Mouse (Mus musculus) spleen, postnatal 10 days (tissue): Measurements from ENCODE around the gene 4930402H24Rik.
"Not testable (repeated sequence)": the region's sequence is repeated elsewhere in the genome, so short reads cannot be mapped to it uniquely, and the experiment has no call there.

ENCODE experiments used
- DNase-seq, 2 experiments: peaks; one replicate each; pipeline ENCODE4 v3.0.0; 2021 to 2022; ENCODE audit warnings: low spot score in 2 of 2

4930402H24Rik gene

DNA sequence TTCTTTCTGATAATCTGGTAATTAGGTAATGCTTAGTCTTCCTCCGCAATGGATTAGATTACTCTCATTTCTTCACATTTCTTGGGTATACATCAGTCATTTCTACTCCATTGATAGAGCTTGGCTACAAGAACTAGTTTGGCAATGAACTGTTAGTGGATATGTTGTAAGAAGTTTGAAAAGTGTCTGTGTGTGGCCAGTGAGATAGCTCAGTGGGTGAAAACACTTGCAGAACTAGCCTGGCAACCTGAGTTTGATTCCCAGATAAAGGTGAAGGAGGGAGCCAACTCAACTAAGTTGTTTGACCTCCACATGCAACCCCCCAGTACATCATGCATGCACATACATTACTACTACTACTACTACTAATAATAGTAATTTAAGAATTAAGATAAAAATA lies 53.2 kb downstream of the 4930402H24Rik start:
- DNase-seq, result no peak

DNA sequence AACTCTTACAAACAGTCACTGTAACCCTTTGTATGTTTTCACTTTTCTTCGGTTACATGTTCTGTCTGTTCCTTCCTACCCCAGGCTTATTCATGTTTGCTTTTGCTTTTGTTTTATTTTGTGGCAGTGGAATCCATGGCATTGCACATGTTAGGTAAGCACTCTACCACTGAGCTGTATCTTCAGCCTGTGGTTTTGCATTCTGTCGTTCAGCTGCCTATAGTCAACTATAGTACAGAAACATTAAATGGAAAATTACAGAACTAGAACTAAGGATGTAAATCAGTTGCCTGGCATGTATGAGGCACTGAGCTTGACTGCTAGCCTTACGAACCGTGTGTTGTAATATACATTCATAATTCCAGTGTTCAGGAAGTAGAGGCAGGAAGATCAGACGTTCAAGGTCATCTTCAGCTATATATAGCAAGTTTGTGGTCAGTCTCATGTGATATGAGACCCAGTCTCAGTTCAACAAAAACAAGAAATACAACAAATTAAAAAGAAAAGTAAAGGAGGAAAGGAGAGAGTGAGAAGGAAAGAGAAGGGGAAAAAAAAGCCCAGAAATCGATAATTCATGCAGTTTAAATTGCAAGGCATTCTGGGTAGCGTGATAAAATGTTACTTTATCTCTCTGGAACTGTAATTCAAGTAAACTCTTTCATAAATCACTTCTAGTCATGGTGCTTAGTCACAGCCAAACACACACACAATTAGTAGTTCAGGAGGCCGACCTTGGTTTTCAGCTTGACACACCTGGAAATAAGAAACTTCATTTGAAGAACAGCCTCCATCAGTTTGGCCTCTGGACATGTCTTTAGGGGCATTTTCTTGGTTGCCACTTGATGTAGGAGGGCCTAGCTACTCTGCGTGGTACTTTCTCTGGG lies 54.6 kb downstream of the 4930402H24Rik start:
- DNase-seq, result no peak

DNA sequence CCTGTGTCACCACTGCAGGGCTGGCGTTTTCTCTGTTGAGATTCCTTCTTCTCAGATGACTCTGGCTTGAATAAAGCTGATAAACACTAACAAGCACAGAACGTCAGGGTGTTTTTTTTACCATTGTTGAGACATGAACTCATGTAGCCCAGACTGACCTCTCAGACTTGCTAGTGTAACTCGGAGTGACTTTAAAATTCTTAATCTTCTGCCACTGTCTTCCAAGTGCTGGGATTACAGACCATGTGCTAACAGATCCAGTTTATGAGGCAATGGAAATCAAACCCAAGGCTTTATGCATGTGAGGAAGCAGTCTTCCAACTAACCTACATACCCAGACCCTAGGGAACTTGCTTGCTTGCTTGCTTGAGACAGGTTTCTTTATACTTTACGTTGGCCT lies 56.5 kb downstream of the 4930402H24Rik start:
- DNase-seq, result no peak

DNA sequence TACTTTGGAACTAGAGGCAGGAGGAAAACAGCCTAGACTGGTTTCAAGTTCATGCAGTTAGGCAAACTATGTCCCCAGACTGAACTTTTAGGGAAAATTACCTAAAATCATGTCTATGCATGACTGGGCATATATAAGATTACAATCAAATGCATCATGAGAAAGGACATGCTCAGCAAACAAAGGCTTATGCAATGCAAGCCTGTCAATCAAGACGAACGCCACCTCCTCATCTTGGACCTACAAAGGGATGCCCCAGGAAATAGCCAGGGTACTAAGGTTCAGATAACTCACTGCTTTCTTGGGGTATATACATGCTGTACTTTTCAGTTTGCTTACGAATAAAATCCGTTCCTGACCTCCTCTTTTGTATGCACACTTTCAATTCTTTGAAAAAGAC lies 57.9 kb downstream of the 4930402H24Rik start:
- DNase-seq, result no peak

DNA sequence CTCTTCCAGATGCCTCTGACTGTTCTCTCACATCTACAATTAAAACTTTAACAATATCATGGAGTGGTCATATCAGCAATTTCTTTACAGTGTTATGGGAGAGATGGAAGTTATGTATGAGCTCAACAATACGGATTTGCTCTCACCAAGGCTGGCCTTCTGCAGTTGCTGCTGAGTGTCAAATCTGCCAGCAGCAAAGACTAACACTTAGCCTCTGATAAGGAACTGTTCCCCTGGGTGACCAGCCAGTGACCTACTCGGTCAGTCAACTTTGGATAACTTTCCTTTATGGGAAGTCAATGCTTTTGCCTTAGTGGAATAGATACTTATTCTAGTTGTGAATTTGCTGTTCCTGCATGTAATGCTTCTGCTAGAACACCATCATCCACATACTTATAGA lies 62.6 kb downstream of the 4930402H24Rik start:
- DNase-seq, result no peak

DNA sequence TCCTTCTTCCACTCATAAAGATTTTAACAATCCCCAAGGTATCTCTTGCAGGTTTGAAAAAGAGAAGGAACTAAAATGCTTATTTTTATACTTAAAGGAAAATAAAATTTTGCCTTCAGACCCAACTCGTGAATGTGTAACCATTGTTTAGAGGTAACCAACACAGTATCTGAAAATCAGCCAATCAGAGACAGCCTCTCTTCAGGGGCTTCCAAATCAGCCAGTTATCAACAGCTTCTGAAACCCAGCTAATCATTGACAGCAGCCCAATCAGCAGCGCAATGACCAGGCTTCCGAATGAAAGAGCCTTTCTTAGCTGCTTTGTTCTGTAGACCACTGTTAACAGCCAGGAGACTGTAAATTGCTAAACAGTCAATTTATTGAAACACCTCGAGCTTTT lies 65.4 kb downstream of the 4930402H24Rik start:
- peak in 1 of 2 experiments; percentile 22 for DNase-seq

DNA sequence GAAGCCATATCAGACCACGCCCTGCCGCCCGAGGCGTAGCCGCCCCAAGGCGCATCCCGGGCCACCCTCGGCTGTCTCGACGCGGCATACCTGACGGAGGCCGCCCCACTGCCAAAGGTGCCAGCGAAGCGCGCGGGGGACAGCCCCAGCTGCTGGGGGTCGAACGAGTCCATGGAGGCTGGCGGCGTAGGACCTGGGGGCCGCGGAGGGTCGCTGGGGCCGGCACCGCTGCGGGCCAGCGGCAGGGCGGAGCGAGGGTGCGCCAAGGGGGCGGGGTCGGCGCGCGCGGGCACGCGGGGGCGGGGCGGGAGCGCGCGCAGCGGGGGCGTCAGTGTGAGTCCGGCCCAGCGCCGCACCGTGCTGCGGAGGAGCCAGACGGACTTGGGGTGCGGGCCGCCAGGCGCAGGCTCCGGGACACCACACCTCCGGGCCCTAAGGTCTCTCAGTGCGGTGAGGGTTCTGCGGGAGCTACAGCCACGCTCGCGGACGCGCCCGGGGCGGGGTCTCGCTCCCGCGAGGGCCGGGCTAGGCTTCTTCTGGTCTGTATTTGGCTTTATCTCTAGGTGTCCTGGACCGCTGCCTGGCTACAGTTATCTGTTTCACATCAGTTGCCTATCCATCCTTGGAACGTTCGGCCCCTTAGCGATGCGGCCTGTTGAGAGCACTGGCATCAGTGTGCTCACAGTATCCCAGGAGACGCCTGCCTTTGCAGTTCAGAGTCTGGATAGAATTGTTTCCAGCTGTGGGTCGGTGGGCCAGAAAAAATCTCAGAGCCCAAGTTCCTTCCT lies 66.1 kb downstream of the 4930402H24Rik start:
- DNase-seq, result peak; percentile 84

DNA sequence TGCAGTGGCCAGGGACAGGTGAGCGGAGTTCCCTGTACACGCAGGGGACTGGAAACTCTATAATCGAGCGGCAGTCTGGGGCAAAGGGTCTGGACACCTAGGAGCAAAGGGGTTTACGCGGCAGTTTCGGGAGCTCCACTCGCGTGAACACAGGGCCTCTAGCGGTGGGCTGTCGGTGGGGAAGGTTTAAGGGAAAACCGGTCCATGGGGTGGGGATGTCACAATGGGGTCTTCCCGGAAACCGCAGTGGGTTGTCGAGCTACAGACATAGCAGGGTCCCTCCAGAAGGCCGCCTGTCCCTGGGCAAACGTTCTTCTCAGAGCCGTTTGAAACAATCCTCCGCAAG lies 66.7 kb downstream of the 4930402H24Rik start:
- DNase-seq, result no peak

DNA sequence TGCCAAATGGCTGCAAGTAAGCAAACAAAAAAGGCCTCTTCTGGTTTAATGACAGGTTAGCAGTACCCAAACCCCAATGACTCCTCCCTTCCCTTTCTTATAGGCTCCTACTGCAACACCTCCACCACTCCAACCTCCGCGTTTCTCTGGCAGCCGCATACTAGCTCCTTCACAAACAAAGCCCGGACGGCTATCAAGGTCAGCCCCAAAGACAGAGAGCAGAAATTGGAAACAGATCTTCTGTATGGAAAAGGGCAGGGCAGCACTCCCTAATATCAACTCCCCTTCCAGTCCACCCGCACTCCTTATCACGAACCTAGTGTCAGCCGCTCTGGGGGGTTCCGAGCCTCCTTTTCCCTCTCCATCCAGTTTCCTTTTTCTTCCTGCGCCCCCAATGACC lies 67.1 kb downstream of the 4930402H24Rik start:
- DNase-seq, result no peak

DNA sequence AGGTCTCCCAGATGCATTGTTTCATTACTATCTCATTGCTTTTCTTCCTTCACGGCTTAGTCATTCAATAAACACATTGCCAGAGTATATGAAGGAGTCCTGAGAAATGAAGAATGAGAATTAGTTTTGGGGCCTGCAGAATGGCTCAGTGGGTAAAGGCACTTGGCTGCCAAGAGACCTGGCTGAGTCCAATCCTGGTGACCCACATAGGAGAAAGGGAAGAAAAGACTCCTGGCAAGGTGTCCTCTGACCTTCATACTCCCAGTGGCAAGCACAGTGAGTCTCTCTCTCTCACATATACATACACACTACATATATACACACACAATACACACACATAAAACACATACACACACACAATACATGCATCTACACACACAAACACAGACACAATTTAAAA lies 68.1 kb downstream of the 4930402H24Rik start:
- DNase-seq, result no peak

DNA sequence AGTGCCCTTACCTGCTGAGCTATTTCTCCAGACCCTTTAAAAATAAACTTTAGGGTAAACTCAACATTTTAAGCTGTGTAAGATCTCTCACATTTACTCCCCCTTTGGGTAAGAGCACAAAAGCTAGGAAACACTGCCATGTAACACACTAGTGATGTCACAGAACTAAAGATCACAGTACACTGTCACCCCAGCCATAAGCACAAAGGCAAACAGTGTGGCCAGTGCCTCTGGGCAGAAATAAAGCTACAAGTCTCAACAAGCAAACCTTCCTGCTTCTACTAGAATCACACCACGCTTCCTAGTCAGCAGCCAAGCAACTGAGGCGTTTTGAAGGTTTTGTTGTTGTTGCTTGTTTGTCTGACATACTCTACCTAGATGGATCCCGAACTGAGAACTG lies 72.5 kb downstream of the 4930402H24Rik start:
- DNase-seq, result no peak

DNA sequence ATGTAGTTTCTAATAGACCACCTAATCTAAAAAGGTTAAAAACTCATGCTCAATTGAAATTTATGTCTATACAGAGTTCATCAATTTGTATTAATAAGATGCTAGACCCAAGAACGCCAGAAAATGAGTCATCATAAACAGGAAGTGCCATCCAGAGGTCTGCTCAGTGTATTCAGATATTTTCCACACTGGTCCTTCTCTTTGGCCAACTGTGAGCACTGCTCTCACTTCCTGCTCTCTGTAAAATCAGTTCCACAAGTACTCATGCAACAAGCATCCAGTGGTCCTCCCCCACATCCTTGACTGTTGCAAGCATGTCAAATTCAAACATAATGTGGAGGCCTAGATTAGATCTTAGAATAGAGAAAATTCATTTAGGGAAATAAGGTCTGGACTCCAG lies 73.6 kb downstream of the 4930402H24Rik start:
- DNase-seq, result no peak

DNA sequence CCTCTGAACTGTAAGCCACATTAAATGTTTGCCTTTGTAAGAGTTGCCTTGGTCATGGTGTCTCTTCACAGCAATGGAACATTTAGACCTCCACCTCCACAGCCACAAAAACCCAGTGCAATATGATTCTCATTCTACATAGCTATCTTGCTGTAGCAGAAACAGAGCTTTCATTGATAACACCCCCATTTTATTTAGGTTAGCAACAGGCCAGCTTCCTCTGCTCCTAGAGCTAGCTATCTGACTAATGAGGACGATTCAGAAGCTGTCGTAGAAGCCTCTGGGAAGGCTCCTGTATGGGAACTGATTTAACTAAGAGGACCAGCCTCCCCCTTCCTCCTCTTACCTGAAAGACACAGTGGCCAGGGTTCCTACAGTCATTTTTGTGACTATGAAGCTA lies 74.2 kb downstream of the 4930402H24Rik start:
- no peak for DNase-seq

DNA sequence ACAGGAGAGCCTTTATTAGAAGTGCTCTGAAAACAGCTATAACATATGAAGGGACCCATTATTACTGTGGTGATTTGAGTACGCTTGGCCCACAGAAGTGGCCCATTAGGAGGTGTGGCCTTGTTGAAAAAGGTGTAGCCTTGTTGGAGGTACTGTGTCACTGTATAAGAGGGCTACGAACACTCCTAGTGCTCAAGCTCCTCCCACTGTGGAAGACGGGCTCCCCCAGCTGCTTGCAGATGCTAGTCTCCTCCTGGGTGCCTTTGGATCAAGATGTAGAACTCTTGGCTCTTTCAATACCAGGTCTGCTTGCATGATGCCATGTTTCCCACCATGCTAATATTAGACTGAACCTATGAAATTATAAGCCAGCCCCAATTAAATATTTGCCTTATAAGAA lies 76.0 kb downstream of the 4930402H24Rik start:
- peak in 1 of 2 experiments; percentile 17 for DNase-seq

DNA sequence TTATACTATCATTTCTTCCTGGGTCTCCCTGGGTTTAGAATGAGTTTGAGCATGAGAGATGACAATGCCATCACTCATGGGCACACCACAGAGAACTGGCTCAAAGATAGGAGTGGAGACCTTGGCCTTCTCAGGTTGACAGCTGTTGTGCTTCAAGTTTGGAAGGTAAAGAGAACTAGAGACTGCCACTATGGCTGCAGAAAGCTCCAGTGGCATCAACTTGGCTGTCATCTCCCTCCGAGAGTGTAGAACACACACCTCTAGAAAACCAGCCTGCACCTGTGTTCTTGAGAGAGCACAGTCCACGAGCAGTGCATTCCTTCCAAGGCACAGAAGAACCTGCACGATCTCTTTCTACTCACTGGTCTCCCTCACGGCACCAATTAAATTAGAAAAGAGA lies 76.7 kb downstream of the 4930402H24Rik start:
- DNase-seq, result no peak

DNA sequence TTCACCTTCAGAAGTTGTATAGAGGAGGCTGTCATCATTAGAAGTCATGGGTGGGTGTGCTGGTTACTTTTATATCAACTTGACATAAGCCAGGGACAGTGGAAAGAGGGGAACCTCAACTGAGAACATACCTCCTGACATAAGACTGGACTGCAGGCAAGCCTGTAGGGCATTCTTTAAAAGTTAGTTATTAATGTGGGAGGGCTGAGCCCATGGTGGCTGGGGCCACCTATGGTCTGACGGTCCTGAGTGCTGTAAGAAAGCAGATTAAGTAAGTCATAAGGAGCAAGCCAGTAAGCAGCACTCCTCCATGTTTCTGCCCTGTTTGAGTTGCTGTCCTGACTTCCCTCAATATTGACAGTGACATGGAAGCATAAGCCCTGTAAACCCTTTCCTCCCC lies 77.5 kb downstream of the 4930402H24Rik start:
- no peak for DNase-seq

DNA sequence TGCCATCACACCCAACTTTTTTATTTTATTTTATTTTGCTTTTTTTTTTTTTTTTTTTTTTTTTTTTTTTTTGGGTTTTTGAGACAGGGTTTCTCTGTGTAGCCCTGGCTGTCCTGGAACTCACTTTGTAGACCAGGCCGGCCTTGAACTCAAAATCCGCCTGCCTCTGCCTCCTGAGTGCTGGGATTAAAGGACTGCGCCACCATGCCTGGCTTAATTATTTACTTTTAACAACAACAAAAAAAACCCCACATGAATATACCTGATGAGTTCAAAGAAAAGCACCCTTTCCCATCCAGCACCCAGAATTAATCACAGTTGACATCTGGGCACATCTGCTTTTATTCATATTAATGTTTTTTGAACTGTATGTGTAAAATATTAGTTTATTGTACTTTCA lies 78.1 kb downstream of the 4930402H24Rik start:
- DNase-seq, result not testable (repeated sequence)

DNA sequence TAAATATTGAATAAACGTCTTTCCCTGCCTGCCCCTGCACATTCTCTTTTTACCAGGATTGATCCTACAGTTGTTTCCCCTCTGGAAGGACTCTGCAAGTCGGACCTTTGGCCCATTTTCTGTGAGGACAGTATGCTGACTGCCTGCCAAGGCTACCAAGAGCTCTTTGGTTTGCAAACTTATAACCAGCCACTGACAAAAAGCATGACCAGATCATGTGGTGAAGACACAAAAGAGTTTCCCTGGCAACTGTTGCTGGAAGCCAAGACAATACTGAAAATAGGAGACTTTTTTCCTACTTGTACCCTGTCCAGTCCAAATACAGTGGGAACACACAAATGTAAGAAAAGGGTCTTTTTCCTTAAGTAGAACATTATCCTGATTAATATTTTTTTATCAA lies 78.8 kb downstream of the 4930402H24Rik start:
- DNase-seq, result no peak

DNA sequence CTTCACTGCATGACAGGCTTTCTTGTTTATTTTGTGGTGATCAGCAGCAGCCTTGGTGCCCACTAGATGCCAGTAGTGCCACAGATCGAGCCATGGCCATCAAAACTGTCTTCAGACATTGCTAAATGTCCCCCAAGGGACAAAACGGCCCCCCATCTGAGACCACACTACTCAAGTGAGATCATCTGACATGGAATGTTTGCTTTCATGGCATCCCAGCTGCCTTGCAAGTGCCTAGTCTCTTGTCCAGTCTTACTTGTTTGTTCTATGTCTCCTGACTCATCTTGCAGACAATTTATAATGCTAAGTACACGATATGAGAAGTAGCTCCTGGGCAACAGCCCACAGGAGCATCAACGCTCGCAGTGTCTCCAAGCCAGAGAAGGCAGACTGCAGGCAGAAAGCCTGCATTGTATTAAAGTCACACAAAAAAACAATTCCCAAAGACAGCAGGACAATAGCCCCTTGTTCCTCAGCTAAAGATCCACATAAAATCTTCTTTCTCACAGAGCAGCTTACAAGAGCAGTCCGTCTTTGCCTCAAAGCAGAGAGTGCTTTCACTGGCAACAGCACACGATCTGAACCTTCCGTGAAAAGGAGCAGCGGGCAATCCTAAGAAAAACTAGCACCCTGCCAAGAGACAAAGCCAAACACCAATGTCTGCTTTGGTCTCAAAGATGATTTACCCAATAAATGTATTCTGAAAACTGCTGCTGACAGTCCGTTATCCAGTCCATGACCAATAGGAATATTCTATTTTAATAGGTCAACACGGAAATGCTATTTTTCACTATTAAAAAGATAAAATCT lies 87.2 kb downstream of the 4930402H24Rik start:
- no peak for DNase-seq

DNA sequence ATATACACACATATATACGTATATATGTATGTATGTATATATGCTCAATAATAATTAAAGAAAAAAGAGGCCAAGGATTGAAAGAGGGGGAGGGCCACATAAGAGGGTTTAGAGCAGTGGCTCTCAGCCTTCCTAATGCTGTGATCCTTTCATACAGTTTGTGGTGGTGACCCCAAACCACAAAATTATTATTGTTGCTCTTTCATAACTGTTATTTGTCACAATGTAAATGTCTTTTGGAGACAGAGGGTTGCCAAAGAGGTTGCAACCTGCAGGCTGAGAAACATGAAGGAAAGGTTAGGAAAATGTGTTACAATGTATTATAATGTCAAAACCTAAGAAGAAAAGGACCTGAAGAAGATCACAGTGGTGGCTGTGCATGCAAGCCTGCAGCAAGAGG lies 88.3 kb downstream of the 4930402H24Rik start:
- DNase-seq, result no peak

DNA sequence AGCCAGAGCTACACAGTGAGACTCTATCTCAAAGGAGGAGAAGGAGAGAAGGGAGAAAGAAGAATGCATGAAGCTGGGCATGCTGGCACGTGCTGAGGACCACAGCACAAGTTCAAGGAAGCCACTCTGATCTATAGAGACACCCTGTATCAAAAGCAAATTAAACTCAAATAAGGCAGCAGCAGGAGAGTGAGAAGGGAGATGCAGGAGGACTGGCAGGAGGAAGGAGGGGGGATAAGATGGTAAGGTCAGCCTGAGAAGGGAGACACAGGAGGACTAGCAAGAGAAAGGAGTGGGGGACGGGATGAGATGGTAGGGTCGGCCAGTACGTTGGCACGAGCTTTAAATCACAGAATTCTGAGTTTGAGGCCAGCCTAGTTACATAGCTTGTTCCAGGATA lies 90.0 kb downstream of the 4930402H24Rik start:
- DNase-seq, result no peak

DNA sequence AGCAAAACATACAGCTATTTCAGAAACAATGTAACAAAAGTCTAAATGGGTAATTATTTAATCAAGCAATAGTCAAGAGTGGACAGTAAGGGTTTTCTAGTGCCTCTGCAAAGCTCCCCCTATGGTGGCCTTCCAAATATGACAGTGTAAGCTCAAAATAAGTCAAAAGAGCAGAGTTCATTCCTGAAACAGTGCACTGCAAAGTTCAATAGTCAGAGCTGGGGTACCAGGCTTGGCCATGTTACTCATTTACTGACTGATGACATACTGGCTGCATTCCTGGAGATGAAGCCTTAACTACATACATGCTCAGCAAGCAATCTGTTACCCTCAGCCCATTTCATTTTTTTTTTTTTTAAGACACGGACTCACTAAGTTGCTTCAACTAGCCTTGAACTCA lies 91.7 kb downstream of the 4930402H24Rik start:
- DNase-seq, result no peak
